Mouse (Mus musculus): ENCODE data around the gene 1600014C10Rik.

- TF ChIP-seq GATA1 (IDR thresholded peaks at IDR 0.05; ENCODE audit: borderline replicate concordance, low read length) = no peak
- TF ChIP-seq FLI1 (IDR thresholded peaks at IDR 0.05; ENCODE audit: low read length) = no peak
Measured at GRCm38 (mm10) chr7:38179896-38180295, 3.1 kb upstream of the 1600014C10Rik start.
